Mouse (Mus musculus) urinary bladder, postnatal 14 days (tissue): ENCODE measurements around the gene Cacna2d3.

Source experiments
- DNase-seq: peaks from one replicate; pipeline ENCODE4 v3.0.0; 2021; ENCODE audit warnings: low spot score

Cacna2d3 gene

DNA sequence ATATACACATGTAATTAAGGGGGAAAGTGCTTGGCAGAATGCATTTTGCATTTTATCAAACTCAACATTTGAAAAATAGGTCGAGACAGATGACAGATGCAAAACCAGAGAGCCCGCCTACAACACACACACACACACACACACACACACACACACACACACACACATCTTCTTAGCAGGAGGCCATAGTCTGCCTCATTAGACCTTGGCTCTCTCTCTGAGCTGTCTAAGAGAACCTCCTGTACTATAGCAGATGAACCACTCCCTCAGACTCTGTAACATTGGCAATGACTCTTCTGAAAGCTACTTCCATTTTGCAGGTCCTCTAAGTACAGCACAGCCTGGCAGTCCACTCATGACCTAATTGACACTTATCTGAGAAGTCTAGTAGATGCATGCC, 330.2 kb downstream of the Cacna2d3 start:
- DNase-seq, result no peak

DNA sequence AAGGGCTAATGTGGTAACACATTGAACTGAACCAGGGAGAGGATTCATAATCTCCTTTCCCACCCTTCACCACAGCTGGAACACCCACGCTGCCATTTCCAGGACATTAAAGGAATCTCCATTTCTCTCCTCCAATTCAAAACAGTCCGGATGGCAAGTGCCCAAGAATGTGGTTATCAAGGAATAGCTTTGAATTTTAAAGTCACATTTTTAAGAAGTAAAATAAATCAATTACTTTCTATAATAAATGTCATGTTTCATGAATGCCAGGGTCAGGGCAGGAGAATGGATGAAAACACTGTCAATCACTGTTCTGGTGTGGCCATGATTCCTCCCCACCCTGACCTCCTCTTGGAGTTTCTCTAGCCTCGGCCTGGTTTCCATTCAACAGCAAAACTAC, 333.9 kb downstream of the Cacna2d3 start:
- peak; percentile 4 for DNase-seq

DNA sequence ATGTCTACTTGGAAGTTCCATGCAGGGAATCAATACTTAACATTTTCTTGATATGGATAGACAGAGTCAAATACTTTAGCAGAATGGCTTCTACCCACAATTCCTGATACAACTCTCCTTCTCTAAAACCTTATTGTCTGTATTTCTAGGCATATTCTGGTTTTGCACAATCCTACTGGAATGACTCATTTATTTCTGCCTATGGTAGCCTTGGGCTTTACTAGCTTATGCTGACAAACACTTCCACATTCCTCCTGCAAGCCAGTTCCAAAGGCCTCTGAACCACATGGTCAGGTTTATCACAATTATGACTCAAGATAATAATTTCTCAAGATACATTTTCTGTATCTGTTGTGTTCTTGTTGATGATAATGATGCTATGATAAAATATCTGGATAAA, 336.2 kb downstream of the Cacna2d3 start:
- no peak for DNase-seq

DNA sequence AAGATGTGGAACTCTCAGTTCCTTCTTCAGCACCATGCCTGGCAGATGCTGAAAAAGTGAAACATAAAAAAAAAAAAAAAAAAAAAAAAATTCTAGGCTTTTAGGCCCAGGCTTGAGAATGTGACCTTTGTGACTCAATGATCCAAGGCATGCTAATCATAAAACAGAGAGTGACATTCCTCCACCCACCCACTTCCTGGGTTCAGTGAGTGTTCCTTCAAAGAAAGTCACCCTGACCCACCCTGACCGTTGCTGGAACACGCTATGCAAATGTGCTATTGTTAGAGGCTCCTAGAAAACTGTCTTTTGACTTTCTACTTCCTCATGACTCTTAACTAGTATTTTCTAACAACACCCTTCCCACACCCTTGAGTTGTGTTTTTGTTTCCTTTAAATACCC, 338.9 kb downstream of the Cacna2d3 start:
- DNase-seq, result no peak

DNA sequence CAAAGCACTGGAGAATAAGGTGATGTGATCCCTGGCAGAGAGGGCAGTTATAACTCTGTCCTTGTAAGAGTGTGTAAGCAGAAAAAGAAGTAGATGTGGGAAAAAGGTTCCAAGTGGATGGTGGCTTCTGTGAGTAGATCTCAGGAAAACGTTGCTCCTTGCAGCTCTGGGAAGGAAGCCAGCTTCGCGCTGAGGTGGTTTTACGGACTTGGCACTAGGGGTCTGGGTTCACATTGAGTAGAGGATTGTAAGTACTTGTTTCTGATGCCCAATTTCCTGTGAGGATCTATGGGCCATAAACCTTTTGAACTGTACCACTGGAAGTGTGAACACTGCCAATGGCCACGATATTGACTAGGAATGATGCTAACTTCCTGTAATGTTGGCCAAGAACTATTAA, 354.8 kb downstream of the Cacna2d3 start:
- no peak for DNase-seq

DNA sequence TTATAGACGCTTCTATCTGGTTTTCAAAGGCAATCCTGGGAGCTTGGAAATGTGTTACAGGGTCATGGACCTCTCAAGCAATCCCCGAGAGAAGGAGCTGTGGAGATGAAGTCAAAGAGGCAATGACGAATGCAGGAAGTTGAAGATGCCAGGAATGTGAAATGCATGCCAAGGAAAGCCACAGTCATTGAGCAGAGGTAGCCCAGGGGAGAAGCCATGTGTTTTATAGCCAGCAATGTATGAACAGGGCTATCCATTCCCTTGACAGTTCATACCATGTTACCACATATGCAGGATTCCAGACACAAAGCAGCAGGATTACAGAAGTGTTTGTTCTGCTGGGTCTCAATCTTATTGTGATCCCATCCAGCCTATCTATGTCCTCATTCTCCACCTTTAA, 359.2 kb downstream of the Cacna2d3 start:
- no peak for DNase-seq

DNA sequence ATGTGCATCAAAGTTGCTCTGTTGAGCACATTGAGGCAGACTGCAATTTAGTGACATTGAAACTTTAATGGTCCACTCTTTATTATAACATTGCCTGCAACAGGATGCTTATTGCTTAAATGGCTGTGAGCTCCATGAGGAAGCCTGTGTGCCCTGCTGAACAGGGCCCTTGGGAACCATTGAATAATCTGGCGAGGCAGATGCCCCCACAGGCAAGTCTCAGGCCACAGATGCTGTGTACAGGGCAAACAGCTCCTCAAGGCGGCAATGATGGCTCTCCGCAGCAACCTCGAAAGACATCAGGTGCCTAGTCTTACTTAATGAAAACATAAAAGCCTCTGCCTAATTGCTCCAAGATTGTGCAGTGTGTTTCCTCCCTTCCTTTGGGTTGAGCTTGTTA, 371.0 kb downstream of the Cacna2d3 start:
- DNase-seq, result no peak

DNA sequence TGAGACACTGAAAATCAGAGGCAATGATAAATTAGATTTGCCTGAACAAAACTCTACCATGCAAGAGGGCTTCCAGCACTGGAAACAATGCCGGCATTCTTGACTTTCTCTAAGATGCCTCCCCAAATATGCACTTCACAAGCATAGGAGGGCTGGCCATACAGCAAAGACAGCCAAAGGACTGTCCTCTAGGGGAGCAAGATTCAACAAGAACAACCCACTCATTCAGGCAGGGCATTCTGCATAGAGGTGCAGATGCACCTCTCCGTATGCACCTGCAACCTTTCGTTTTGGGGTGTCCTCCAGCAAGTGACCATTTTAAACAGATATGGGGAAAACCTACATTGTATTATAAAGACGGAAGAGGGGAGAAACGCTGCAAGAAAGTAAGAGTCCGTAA, 380.1 kb downstream of the Cacna2d3 start:
- DNase-seq, result no peak

DNA sequence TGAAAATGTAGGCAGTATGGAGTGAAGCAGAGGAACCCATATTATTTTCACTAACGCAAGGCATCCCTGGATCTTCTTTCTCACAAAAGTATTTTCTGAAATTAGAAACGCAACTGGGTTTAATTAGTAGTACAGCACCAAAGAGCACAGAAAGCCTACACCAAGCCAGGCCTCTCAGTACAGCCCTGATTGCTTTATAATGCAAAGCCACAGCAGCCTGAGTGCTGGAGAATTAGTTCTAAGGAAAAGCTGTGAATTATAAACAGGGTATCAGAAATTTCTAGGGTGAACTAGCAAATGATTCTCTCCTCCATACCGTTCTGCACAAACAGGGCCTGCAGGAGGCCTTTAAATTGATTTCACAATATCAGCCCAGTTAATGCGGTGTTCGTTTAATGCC, 380.9 kb downstream of the Cacna2d3 start:
- DNase-seq, result no peak

DNA sequence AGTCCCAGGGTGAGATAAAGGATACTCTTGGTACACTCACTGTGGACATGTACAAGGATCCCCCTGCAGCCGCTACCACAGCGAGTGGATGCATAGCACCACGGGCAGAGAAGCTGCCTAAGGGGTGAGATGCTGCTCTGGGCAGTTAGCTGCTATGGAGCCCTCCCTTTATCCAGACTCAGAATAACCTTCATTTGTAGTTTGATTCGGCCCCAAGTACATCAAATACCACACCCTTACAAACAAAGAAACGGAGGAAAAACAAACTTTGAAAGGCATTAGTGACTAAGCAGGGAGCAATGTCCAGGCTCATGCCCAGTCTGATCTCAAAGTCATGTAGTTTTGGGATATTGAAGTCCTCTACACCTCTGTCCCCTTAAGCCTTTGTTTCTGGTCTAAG, 386.8 kb downstream of the Cacna2d3 start:
- DNase-seq, result no peak

DNA sequence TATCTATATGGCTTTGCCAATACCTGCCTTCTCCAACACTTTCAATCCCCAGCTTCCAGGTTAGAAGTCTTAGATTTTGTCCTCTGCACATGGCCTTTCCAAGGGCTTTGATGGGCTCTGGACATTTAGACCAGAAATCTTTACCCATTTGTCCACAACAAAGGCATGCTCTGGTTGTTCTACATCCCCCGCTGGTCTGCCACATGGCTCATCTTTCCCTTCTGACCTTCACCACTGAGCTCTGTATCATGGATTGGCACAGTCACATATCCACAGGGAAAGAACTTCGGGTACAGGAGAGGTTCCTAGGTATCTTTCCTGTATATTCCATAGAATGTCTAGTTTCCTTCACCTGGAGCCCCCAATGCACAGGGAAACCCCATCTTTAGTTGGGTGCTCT, 387.4 kb downstream of the Cacna2d3 start:
- no peak for DNase-seq

DNA sequence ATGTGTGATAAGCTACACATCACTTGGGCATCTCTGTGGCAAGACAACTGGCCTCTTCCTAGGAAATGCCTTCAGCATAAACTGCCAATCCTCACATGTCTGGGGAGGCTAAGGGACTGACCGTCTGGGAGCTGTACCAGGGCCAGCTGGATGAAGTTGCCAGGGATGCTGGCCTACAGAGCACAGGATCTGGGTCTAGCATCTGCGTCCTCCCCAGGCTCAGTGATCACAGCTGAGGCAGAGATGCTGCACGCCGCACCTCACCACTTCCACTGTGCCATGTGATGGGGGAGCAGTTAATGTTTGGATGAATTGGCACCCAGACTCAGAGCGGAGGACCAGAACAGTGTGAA, 397.3 kb downstream of the Cacna2d3 start:
- no peak for DNase-seq

DNA sequence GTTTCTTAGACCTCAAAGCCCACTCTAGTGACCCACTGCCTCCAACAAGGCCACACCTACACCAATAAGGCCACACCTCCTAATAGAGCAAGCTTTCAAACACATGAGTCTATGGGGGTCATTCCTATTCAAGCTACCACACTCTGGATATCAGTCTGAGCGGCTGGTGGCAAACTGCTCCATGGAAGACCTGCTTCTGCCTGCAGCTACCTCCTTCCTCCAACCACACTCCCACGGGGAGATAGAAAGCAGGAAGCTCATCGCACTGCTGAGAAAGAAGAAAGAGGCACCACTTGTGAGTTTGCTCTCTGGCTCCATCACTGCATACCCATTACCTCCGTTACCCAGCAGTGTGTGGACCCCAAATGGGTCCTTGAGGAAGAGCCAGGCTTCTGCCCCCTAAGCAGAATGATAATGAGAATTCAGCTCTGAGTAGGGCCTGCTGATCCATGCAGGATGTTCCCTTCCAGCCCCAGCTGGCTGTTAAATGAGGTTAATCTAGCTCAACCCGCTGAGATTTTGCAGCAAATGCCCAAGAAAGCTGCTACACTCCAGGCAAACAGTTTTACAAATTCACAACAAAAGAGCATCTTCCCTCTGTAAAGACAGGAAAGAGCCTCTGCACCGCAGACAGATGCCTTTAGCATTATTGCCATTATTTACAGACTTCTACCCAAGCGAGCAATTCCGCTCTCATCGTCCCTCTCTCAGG, 397.8 kb downstream of the Cacna2d3 start:
- no peak for DNase-seq

DNA sequence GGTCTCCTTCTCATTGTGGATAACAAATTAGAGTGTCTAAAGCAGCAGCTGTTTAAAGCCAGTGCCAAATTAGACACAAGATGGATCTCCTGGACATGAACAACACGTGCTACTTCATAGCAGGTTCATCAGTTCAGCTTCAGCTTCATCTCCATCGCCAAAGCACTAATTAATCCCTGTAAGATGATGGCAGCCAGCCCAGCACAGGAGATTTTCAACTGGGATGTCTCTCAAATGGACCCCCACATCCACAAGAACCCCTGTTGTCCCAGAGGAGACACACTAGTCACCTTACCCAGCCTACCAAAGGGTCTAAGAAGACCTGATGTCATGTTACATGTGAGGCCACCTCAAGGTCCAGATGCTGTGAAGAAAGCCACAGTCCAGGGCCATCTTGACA, 408.2 kb downstream of the Cacna2d3 start:
- DNase-seq, result no peak

DNA sequence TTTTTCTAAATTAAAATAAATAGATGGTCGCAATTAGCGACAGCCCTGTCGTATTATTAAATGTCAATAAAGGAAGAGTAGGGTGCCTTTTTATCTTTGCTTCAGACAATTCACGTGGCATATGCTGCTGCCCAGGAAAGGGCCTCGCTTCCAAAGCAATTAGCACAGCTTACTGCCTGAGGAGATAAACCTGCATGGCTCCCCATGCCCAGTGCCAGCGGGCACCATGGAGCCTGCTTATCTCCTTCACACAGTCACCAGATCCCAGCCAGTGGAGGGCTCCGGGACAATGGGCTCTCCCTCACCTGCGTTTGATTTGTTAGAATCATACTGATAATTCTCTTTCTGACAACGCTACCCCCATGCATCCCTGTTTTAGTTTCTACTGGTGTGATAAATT, 416.0 kb downstream of the Cacna2d3 start:
- no peak for DNase-seq

DNA sequence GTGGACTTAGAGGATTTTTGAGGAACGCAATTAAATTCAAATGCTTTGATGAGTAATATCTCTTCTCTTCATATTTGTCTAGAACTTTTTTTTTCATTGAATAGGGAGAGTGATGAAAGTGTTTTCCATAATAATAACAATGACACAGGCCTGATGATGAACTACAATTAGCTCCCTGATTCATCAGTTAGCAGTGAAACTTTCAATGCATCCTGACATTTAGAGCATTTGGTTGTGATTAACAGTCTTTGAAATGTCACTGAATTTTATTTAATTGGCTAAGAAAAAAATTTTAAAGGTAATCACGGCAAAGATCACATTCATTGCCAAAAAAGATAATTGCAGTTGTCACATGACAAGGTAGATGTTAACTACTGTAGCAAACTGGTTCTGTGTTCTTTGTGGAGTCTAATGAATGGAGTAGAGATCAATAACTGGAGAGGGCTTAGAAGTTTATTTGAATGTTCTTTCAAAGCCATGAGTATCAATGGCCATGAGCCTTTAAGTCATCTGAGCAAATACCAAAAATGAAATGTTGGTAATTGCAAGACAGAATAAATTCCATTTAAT, 425.4 kb downstream of the Cacna2d3 start:
- no peak for DNase-seq

DNA sequence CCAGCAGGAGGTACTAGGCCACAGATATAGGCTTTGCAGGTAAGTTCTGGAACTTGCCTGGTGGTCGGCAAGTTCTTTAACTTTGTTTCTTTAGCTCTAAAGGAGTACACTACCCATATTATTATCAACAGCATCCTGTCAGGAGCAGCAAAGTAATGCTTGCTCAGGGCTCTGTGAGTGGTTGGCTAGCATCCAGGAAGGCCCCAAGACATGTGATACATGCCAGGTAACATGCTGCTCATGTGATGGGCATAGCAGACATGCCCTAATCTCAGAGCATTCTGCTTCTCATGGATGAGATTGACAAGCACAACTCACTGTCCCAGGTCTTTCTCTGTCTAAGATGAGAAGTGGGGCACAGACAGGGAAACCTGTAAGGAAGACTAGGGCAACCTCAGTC, 442.8 kb downstream of the Cacna2d3 start:
- no peak for DNase-seq

DNA sequence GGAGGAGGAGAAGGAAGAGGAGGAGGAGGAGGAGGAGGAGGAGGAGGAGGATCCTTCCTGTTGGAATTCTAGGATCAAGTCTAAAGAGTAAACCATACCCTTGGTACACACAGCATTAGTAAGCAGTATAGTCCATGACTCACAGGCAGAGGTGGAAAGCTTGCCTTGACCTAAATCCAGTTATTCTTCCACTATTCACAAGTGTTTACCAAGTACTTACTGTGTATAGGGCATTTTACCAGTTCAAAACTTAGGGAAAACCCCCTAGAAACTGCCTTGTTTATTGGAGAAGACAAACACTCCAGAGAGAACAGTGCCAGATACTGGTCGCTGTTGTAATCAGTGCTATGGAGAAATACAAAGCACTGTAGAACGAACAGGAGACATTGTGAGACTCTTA, 443.3 kb downstream of the Cacna2d3 start:
- DNase-seq, result no peak

DNA sequence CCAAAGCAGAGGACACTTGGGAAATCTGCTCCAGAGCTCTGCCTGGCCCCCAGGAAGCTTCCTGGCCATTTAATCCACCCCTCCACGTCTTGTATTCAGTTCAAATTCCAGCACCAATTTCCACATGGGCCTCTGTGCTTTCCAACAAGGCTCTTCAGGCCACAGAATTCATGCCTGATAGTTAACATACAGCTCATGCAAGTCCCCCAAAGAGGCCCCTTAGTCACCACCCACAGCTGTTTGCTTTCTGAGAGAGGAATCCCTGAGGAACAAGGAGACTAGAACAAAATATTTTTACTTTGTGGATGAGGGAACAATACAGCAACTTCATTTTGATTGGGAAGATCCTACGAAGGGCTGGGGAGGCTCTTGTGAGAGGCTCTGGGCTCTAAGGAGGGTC, 444.0 kb downstream of the Cacna2d3 start:
- peak; percentile 4 for DNase-seq

DNA sequence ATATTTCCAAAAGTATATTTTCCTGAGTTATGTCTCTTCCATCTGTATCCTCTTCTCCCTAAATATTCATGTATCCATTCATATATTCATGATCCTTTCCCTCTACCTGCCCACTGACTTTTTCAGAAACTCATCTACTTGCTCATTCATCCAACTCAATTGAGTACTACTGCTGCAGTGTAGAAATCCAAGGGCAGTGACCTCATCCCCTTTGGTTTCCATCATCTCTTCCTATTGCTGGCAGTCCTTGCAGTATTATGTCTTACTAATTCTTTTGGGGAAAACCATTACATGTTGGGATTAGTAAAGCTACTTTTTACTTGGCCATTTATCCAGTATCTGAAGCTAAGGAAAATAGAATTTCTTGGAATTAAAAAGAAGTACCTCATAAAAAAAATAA, 447.8 kb downstream of the Cacna2d3 start:
- no peak for DNase-seq

DNA sequence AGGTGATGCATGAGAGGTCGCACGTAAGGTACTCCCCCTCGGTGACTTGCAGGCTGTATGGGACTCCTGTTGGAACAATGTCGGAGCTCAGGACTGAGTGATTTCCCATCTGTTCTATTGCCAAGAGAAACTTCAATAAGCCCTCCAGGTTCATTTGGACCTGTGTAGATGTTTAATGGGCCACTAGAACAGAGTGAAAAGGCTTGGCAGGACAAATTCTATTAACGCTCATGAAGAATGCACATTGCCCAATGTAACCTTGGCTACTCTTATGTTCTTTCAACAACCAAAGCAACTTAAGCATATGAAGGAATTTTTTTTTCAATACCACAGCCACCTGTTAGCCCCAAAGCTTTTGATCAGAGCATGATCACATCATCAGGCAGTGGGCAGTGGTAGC, 451.1 kb downstream of the Cacna2d3 start:
- DNase-seq, result no peak

DNA sequence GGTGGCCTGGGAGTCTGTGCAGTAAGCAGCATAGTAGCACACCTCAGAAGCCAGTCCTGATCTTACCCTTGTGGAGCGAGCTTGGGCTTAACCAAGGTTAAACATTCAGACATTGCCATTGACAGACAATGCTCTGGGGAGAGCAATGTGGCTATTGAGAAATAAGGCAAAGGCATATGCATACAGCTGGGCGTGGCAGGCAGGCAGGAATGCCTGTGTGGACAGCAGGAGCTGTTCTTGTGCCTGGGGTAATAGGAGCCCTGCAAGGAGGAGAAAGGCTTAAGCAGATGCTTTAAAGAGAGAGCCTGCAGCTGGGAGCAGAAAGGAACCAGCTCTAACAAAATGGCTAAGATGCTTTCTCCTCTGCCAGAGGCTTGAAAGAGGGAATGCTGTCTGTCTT, 451.8 kb downstream of the Cacna2d3 start:
- DNase-seq, result no peak

DNA sequence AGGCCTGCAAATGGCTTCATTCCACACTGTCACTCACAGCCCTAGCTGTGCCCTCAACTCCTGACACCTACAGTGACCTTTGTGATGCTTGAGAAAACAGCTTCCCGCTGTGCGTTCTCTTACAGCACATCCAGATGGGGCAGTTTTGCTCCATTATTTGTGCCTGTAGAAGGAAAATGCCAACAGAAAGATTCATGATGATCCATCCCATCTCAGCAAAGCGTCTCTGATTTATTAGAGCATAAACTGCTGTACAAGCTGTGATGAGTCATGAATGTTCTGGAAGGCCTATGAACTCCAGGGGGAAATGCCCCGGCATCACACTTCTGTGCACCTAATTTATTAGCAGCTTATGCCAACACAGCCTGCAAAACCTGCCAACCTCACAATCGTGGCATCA, 453.1 kb downstream of the Cacna2d3 start:
- DNase-seq, result no peak

DNA sequence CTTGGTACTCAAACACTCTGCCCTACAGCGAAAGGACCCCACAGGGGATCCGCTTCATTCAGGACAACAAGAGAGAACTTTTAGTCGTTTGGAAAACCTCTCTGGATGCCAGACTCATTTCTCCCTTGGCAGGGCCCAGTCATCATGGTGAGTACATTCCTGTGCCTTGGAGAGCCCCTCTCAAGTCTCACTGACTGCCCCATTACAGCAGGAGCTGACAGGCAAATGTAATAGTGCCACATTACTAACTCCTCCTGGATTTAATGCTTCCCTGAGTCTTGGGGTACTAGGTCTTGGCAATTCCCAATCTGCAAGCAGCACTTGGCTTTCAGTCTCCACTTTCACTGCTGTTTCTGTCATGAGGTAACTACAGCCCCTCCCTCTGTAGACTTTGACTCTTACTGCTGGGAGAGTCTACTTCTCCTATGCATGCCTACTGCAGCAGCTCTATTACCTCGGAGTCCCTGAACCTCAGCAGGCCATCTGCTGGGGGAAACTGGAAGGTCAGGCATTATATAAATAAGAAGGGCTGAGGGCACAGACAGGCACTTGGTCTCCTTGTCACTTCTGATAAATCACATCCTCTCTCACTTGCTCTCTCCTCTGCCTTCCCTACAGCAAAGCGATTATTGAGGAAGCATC, 454.3 kb downstream of the Cacna2d3 start:
- DNase-seq, result no peak
